Mouse (Mus musculus) ovary, postnatal 14 days (tissue): ENCODE data around the gene Eif2s1.

ENCODE experiments used
- DNase-seq: peaks from one replicate; pipeline ENCODE4 v3.0.0; 2022; ENCODE audit warnings: low spot score

The Eif2s1 gene

GRCm38 (mm10) chr12:78861496-78862253 lies at the start of gene Eif2s1, which contains the start of gene Atp6v1d:
Eif2s1 (plus strand) TSS chr12:78861819.
Atp6v1d (minus strand) TSS chr12:78861638.
- DNase-seq = peak; percentile 96

GRCm38 (mm10) chr12:78814437-78814836 lies 47.2 kb upstream of the Eif2s1 start:
- no peak for DNase-seq

- no peak for DNase-seq
Measured at GRCm38 (mm10) chr12:78834496-78834895, 27.1 kb upstream of the Eif2s1 start.

GRCm38 (mm10) chr12:78839906-78840305 lies 21.7 kb upstream of the Eif2s1 start:
- no peak for DNase-seq

- DNase-seq = no peak
Measured at GRCm38 (mm10) chr12:78842429-78842828, 19.2 kb upstream of the Eif2s1 start.

GRCm38 (mm10) chr12:78848246-78848645 lies 13.4 kb upstream of the Eif2s1 start:
- DNase-seq = no peak

- no peak for DNase-seq
Measured at GRCm38 (mm10) chr12:78860921-78861495, 611 bp upstream of the Eif2s1 start.

GRCm38 (mm10) chr12:78862254-78862730 lies 673 bp downstream of the Eif2s1 start:
- no peak for DNase-seq

- DNase-seq = no peak
Measured at GRCm38 (mm10) chr12:78865434-78865833, 3.8 kb downstream of the Eif2s1 start.

- no peak for DNase-seq
Measured at GRCm38 (mm10) chr12:78868115-78868514, 6.5 kb downstream of the Eif2s1 start.

GRCm38 (mm10) chr12:78874581-78874980 lies 13.0 kb downstream of the Eif2s1 start:
- DNase-seq = no peak

- DNase-seq = no peak
Measured at GRCm38 (mm10) chr12:78890062-78890461, 28.4 kb downstream of the Eif2s1 start.

- no peak for DNase-seq
Measured at GRCm38 (mm10) chr12:78891149-78891548, 29.5 kb downstream of the Eif2s1 start.

- no peak for DNase-seq
Measured at GRCm38 (mm10) chr12:78897861-78898260, 36.2 kb downstream of the Eif2s1 start.

GRCm38 (mm10) chr12:78901467-78901866 lies 39.8 kb downstream of the Eif2s1 start:
- DNase-seq = no peak

GRCm38 (mm10) chr12:78903313-78903712 lies 41.7 kb downstream of the Eif2s1 start:
- DNase-seq = no peak

- DNase-seq = no peak
Measured at GRCm38 (mm10) chr12:78904499-78904898, 42.9 kb downstream of the Eif2s1 start.

- peak; percentile 69 for DNase-seq
Measured at GRCm38 (mm10) chr12:78906707-78907162, 45.1 kb downstream of the Eif2s1 start, which contains the start of gene Plek2. Plek2 (minus strand) TSS chr12:78906964.

GRCm38 (mm10) chr12:78908081-78908605 lies 46.5 kb downstream of the Eif2s1 start:
- no peak for DNase-seq

GRCm38 (mm10) chr12:78910684-78911461 lies 49.3 kb downstream of the Eif2s1 start:
- DNase-seq = no peak

- DNase-seq = no peak
Measured at GRCm38 (mm10) chr12:78911707-78912417, 50.2 kb downstream of the Eif2s1 start.

- no peak for DNase-seq
Measured at GRCm38 (mm10) chr12:78914458-78914857, 52.8 kb downstream of the Eif2s1 start.
